Mouse (Mus musculus) kidney, adult 2 months (tissue): ENCODE measurements at regions not wholly inside any gene's neighbourhood (a gene's known extent, or its start where the extent isn't known, plus 50 kb on each side); places are given as distances from the start of the nearest gene placed in this dataset.

ENCODE experiments used
- CTCF ChIP-seq: fragments of 200-500 bp; conservative IDR thresholded peaks from 2 replicates; pipeline ENCODE4 v1.5.1; 2011; ENCODE audit warnings: low read depth, mild to moderate bottlenecking, control low read depth, low read length, moderate library complexity, mixed read lengths; ENCODE audit not compliant: insufficient read depth, insufficient read length
- POLR2A ChIP-seq: fragments of 200-500 bp; IDR thresholded peaks from one replicate; pipeline ENCODE4 v1.6.1; 2011; ENCODE audit warnings: low read depth, low read length, control low read depth

GRCm38 (mm10) chr9:112457594-112457993 is 221.9 kb upstream of the Arpp21 start:
- TF ChIP-seq CTCF (no peak), POLR2A (no peak)
